Mouse (Mus musculus): ENCODE measurements around the gene Fbxl13.

DNA sequence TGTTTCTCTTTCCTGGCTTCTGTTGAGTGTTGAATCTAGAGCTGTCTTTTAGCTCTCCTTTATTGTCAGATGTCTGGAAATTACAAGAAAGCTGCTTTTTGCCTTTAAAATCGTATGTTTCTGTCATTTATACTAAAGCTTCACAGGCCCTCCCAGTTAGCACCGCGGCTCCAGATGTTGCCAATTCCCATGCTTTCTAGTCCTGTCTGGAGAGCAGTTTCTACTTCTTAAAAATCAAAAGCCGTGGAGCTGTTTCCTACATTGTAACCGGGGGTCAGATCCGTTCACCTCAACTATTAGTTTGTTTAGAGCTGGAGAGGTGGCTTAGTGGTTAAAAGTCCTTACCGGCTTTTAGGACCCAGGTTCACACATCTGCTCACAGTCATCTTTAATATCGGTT lies 162.2 kb downstream of the Fbxl13 start:
- no peak for TF ChIP-seq CTCF (conservative IDR thresholded peaks at IDR 0.05; ENCODE audit: low read length)
- no peak for TF ChIP-seq POU5F1 (IDR thresholded peaks at IDR 0.05; ENCODE audit: borderline replicate concordance, low read length)
